Mouse (Mus musculus): ENCODE data around the gene Tnfrsf8. TPM values are rescaled to one million over a fixed set of nuclear protein-coding genes. Genes with fewer than 3 reads are reported as not detected.
"Not testable (repeated sequence)": the region's sequence is repeated elsewhere in the genome, so short reads cannot be mapped to it uniquely, and the experiment has no call there.

The Tnfrsf8 gene
- total RNA-seq (2021): under 1 TPM; 0.13 to 0.36 TPM
- long read RNA-seq, experiment 1: 0 reads
- long read RNA-seq, experiment 2, partial matches to known transcripts: 1 of 2 reads
- long read RNA-seq, experiment 2, other reads (novel, unspliced or antisense): 1 of 2 reads

- DNase-seq (ENCODE audit: low spot score in 2 of 2): no peak
These were observed at the start of gene Tnfrsf8 for GRCm38 (mm10) chr4:145314836-145315467. Gene Tnfrsf8, minus strand, starts transcription at chr4:145315164.

GRCm38 (mm10) chr4:145361635-145362034 is 46.7 kb upstream of the Tnfrsf8 start:
- DNase-seq (ENCODE audit: low spot score in 2 of 2): not testable (repeated sequence)

DNA sequence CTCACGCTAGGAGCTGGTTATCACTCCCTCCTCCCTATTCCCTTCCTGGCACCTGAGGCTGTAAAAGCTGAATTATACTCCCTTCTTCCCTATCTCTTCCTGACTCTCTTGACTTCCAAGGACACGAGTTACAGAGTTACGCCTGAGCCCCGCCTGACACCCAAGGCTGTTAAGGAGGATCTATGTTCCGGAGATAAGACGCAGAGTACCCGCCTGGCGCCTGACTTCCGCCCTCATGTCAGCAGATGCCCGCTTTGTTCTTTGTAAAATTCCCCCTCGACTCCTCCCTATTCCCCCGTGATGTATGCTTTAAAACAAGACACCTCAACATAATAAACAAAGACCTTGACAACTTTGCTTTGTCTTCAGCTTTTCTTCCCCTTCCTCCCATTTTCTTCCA is 46.1 kb upstream of the Tnfrsf8 start:
- peak in 1 of 2 experiments; percentile 25 for DNase-seq (ENCODE audit: low spot score in 2 of 2)

GRCm38 (mm10) chr4:145360567-145360966 is 45.6 kb upstream of the Tnfrsf8 start:
- no peak for DNase-seq (ENCODE audit: low spot score in 2 of 2)

- no peak for DNase-seq (ENCODE audit: low spot score in 2 of 2)
These were observed 41.3 kb upstream of the Tnfrsf8 start for GRCm38 (mm10) chr4:145356234-145356633.

DNA sequence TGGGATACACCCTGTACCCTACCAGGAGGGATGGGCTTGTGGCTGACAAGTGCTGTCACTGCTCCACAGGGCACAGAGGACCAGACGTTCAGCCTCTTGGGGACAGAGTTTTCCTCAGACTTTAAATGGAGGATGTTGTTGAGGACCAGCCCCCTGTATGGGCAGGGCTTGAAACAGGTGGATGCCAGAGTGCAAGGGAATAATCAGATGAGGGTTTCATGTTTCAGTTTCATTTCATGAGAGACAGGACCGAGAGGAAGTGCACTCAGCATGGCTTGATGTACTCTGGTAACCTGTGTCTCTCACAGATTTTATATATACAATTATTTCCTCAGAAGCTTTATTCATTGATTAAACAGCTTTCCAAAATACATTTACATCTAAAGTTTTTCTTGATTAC is 38.9 kb upstream of the Tnfrsf8 start:
- DNase-seq (ENCODE audit: low spot score in 2 of 2): no peak

- no peak for DNase-seq (ENCODE audit: low spot score in 2 of 2)
These were observed 30.0 kb upstream of the Tnfrsf8 start for GRCm38 (mm10) chr4:145344948-145345347.

GRCm38 (mm10) chr4:145341879-145342809 is 27.2 kb upstream of the Tnfrsf8 start:
- no peak for DNase-seq (ENCODE audit: low spot score in 2 of 2)

DNA sequence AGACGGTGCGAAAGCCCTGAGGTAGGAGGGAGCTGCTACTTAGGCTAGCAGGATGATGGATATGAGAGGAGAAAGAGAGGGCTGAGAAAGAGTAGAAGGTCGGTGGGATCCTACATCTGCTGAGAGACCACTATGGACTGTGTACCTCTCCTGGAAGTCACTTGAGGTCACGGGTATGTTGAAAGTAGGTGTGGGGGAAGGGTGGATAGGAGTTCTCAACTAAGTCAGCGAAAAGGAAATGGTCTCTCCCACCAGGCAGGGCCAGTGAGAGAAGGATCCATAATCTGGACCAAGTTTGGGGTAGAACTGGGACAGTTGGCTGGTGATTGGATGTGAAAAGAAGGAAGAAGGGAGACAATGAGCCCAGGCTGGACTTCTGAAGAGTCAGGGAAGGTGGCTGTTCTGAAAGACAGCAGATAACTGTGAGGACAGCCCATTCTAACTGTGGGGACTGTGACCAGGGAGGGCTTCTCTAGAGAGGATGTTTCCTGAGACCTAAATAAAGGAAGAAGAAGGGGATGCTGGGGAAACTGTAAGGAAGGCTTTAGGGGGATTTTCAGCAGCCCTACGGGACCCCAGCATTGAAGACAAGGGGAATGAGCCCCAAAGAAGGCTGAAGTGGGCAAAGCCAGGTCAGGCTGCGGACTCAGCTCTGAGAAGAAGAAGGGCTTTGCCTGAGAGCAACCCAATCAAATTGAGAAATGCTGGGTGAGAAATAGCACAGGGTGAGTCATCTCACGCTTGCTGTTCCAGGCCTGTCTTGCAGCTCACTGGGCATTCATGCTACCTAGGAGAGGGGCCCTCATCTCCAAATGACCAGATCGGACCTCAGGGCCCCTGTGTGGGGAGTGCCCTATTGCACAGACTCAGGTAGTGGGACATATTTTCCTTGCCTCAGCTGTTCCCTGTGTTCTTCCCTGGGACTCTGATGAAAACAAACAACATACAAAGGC is 23.2 kb upstream of the Tnfrsf8 start:
- no peak for DNase-seq (ENCODE audit: low spot score in 2 of 2)

DNA sequence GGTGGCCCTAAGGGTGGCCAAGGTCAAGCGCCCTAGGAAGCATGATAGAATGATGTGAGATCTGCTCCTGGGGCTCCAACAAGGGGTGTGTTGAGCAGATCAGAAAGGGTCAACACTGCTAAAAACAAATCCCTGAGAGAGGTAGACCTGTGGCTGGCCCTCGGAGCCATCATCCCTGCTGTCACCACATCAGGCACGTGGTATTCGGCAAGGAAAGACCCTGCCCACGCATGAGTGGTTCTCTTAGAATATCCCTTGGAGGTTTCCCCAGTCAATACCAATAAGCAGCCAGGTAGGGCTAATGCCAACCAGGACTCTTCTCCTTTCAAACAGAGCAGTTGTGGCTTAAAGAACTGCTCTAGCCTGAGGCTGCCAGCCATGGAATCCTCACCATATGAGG is 21.6 kb upstream of the Tnfrsf8 start:
- DNase-seq (ENCODE audit: low spot score in 2 of 2): no peak

GRCm38 (mm10) chr4:145336019-145336418 is 21.1 kb upstream of the Tnfrsf8 start:
- DNase-seq (ENCODE audit: low spot score in 2 of 2): no peak

DNA sequence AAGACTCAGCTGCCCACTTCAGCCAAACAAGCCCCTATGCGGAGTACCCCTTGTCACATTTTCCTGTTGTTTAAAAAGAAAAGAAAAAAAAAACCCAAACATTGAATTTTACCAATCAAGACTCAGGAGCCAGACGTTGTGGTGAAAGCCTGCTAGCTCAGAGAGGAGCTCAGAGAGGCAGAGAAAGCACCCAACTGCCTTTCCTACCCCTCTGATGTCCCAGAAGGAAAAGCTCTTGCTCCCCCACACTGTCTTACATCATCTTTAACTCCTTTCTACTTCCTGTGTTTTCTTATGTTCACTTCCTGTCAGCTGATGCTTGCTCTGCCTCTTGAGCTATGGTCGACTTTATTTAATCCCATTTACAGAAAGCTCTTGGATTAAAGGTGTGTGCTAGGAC is 8.7 kb upstream of the Tnfrsf8 start:
- no peak for DNase-seq (ENCODE audit: low spot score in 2 of 2)

GRCm38 (mm10) chr4:145322995-145323627 is 8.1 kb upstream of the Tnfrsf8 start:
- peak in 1 of 2 experiments; percentile 48 for DNase-seq (ENCODE audit: low spot score in 2 of 2)

DNA sequence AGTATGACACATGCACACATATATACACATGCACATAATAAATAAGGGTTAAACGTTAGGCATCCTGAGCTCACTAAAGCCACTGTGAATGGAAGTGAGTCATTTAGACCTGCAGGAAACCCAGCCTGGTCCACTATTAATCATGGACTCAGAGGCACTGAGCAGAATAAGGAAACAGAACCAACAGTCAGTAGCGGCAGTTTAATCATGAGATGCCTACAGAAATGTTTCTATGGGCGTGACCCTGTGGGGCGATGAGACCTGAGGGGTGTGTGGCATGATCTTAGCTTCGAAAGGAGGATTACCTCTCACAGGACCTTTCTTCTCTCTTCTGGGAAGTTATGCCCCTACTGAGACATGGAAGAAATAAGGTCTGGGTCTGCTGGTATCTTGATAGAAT is 7.2 kb upstream of the Tnfrsf8 start:
- DNase-seq (ENCODE audit: low spot score in 2 of 2): no peak

- no peak for DNase-seq (ENCODE audit: low spot score in 2 of 2)
These were observed 5.7 kb upstream of the Tnfrsf8 start for GRCm38 (mm10) chr4:145320624-145321023.

GRCm38 (mm10) chr4:145319274-145320226 is 4.6 kb upstream of the Tnfrsf8 start:
- DNase-seq (ENCODE audit: low spot score in 2 of 2): peak in 1 of 2 experiments; percentile 52

- DNase-seq (ENCODE audit: low spot score in 2 of 2): no peak
These were observed 1.7 kb upstream of the Tnfrsf8 start for GRCm38 (mm10) chr4:145316708-145317107.

DNA sequence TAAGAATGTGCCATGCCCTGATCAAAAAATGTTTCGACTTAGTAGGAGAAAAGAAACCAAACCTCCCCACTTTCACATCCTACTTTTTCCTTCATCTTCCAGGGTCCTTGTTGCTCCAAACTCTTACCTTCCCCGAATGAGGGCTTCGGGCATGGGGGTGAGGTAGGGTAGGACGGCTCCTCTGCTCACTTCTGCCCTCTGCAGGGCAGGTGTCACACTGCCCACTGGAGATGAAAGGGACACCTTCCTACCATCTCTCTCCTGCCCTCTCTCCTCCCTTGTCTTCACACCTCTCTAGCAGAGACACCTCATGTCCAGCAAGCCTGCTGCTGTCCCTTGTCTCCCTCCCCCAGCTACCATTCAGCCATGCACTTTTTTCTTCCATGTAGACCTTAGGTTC is 998 bp downstream of the Tnfrsf8 start:
- no peak for DNase-seq (ENCODE audit: low spot score in 2 of 2)

- no peak for DNase-seq (ENCODE audit: low spot score in 2 of 2)
These were observed 1.7 kb downstream of the Tnfrsf8 start for GRCm38 (mm10) chr4:145313256-145313655.
